In the genomic region with DNA sequence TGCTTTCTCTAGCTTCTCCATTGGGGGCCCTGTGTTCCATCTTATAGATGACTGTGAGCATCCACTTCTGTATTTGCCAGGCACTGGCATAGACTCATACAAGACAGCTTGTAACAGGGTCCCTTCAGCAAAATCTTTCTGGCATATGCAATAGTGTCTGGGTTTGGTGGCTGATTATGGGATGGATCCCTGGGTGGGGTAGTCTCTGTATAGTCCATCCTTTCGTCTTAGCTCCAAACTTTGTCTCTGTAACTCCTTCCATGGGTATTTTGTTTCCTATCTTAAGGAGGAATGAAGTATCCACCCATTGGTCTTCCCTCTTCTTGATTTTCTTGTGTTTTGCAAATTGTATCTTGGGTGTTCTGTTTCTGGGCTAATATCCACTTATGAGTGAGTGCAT, we compare ENCODE assay signal across 3 mouse cellular contexts. TPM values are rescaled to one million over a fixed set of nuclear protein-coding genes. Genes with fewer than 3 reads are reported as not detected.
DNase-seq lines count a peak whose midpoint lies in the region; ATAC-seq lines count a peak whose summit lies in the region.
"Not testable (repeated sequence)": the region's sequence is repeated elsewhere in the genome, so short reads cannot be mapped to it uniquely, and the experiment has no call there.

No protein-coding gene starts in this region.

- H3K27ac ChIP-seq in heart, embryonic 13.5 days (replicated peaks), result not testable (repeated sequence)

- DNase-seq in 3T3-L1 (ENCODE audit: low read depth, low spot score) (peak; percentile 61), adipocyte (ENCODE audit: low spot score) (peak; percentile 59)

- H3K4me1 ChIP-seq in heart, embryonic 13.5 days, result not testable (repeated sequence)

- not testable (repeated sequence) for H3K9me3 ChIP-seq in heart, embryonic 13.5 days

- not testable (repeated sequence) for H3K4me3 ChIP-seq in heart, embryonic 13.5 days

- H3K4me2 ChIP-seq in heart, embryonic 13.5 days, result peak overlapping the region; percentile 81; the same call in 1 of the 2 replicates

- H3K27me3 ChIP-seq in heart, embryonic 13.5 days (replicated peaks), result not testable (repeated sequence)

- H3K9ac ChIP-seq in heart, embryonic 13.5 days, result not testable (repeated sequence)

- WGBS in heart, embryonic 13.5 days, result 63% methylated on average over 1 of the region's 1 CpGs

- not testable (repeated sequence) for H3K36me3 ChIP-seq in heart, embryonic 13.5 days

- not testable (repeated sequence) for ATAC-seq in heart, embryonic 13.5 days (ENCODE audit: extremely low read depth, insufficient number of reproducible peaks, low FRiP score, low TSS enrichment)

RNA-seq across cellular contexts. Expression of a gene that starts 12.6 kb away (rescaled TPM):
- 76.7 and 91.9 TPM in 2 replicates for polyA plus RNA-seq in heart, embryonic 13.5 days (2015; fragmentation: Nextera tagmentation; extraction: Ambion mirVana)
